Mouse (Mus musculus): ENCODE measurements around the gene Mgat4c. TPM values are rescaled to one million over a fixed set of nuclear protein-coding genes. Genes with fewer than 3 reads are reported as not detected.

The Mgat4c gene
- polyA plus RNA-seq, 1 experiment from 2014 or later, result 0.05 TPM

DNA sequence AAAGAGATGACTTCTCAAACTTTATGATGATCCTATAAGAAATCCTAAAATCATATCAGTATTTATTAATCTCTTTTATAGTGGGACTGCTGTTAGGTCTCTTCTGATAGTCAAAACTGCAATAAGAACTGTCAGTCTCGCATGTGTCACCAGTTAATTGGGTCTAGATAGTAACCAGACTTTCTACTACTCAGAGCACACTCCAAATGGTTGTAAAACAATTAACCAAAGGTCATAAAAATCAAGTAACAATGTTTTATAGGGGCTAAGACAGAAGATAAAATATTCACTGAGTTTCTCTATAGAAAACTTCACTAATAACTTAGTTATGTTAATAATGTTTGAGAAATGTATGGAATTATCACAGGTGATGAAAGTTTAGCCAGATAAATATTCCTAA, 208.6 kb downstream of the Mgat4c start:
- Histone ChIP-seq H3K27ac (no peak overlapping the region), H3K4me3 (no peak overlapping the region), H3K36me3 (no peaks in the 10 kb centered on the region), H3K27me3 (ENCODE audit: insufficient read depth, poor library complexity, severe bottlenecking) (no peaks in the 10 kb centered on the region), H3K9me3 (no peaks in the 10 kb centered on the region), H3K4me1 (no peaks in the 10 kb centered on the region)
- DNase-seq (ENCODE audit: low spot score), result no peak
- 60% methylated on average over 1 of the region's 1 CpGs for WGBS

DNA sequence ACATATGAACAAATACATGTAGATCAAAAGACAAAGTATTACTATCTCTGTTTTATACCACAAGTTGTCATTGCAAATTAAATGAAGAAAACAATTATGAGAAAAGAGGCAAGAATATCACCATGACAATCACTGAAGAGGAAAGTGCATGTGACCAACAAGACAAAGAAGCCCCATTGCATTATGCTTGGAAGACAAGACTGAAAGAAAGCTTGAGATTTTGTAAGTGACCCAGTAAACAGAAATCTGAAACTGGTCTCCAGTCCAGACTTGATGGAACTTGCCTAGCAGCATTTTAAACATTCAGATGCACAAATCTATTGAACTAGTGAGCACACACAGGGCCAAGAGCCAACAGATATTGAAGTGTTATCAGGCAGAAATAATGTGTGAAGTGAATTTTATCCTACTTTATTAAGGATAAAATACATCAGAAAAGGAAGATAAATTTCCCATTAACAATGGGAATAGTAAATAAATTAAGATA, 236.1 kb downstream of the Mgat4c start:
- no peak overlapping the region for H3K4me3 ChIP-seq
- H3K27ac ChIP-seq, result no peak overlapping the region
- no peaks in the 10 kb centered on the region for H3K36me3 ChIP-seq
- DNase-seq (ENCODE audit: low spot score), result no peak
- H3K4me1 ChIP-seq, result no peaks in the 10 kb centered on the region
- H3K9me3 ChIP-seq, result no peaks in the 10 kb centered on the region
- H3K27me3 ChIP-seq (ENCODE audit: insufficient read depth, poor library complexity, severe bottlenecking), result no peaks in the 10 kb centered on the region

DNA sequence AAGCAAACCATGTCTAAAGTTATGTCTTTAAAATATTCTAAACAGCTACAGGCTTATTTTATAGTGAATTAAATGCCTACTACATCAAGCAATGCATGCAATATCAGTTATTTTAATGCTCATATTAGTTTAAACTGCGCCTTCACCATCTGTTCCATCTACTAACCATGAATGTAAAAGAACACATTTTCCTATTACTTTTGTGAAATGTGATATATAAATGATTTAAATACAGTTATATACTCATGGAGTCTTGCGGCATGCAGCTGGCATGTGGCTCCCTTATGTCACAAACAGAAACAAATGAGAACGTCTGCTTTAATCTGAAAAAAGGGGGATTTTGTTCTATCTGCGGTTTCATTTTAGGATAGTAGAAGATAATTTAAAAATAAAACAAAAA, 316.3 kb downstream of the Mgat4c start:
- 88% methylated on average over 4 of the region's 4 CpGs for WGBS
- Histone ChIP-seq H3K36me3 (no peaks in the 10 kb centered on the region), H3K27me3 (ENCODE audit: insufficient read depth, poor library complexity, severe bottlenecking) (no peaks in the 10 kb centered on the region), H3K4me1 (no peaks in the 10 kb centered on the region), H3K9me3 (no peaks in the 10 kb centered on the region), H3K27ac (no peak overlapping the region), H3K4me3 (no peak overlapping the region)
- no peak for DNase-seq (ENCODE audit: low spot score)

DNA sequence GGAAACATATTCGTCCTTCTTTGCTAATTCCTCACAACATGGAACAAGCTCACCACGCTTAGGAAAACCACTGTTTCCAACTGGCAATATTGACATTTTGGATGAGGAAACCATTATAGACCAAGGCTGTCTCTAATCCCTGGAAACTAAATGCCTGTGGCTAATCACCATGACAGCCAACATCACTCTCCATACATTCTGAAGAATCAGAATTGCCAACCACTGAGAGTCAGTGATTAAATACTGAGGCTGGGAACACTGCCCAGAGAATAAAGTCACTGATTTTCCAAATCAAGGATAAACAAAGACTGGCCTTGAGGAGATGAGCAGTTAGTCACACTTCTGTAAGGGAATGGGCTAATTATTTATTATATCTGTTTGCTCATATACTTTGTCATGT, 361.2 kb downstream of the Mgat4c start:
- H3K4me3 ChIP-seq, result no peak overlapping the region
- no peaks in the 10 kb centered on the region for H3K36me3 ChIP-seq
- H3K27ac ChIP-seq, result no peak overlapping the region
- DNase-seq (ENCODE audit: low spot score), result no peak
- no peaks in the 10 kb centered on the region for H3K27me3 ChIP-seq (ENCODE audit: insufficient read depth, poor library complexity, severe bottlenecking)
- H3K4me1 ChIP-seq, result no peaks in the 10 kb centered on the region
- 84% methylated on average over 2 of the region's 2 CpGs for WGBS
- no peaks in the 10 kb centered on the region for H3K9me3 ChIP-seq

DNA sequence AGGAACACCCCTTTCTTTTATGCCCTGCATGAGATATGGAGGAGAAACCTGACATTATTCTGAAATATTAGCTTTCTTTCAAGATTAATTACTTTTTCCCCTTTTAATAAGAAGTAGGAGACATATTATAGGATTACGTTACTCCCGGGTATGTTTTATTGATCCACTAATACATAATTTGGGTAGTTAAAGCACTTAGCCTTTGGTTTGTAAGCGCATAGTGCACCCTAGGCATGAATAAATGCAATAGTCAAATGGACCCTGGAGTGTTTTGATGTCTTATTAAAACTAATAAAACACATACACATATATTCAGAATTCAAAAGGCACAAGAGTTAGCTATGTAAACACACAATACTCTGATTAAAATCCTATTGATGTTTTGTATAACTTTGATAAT, 374.9 kb downstream of the Mgat4c start:
- Histone ChIP-seq H3K36me3 (no peaks in the 10 kb centered on the region), H3K27ac (no peak overlapping the region), H3K27me3 (ENCODE audit: insufficient read depth, poor library complexity, severe bottlenecking) (no peaks in the 10 kb centered on the region), H3K4me3 (no peak overlapping the region), H3K9me3 (no peaks in the 10 kb centered on the region), H3K4me1 (no peaks in the 10 kb centered on the region)
- WGBS, result 88% methylated on average over 3 of the region's 3 CpGs
- no peak for DNase-seq (ENCODE audit: low spot score)

DNA sequence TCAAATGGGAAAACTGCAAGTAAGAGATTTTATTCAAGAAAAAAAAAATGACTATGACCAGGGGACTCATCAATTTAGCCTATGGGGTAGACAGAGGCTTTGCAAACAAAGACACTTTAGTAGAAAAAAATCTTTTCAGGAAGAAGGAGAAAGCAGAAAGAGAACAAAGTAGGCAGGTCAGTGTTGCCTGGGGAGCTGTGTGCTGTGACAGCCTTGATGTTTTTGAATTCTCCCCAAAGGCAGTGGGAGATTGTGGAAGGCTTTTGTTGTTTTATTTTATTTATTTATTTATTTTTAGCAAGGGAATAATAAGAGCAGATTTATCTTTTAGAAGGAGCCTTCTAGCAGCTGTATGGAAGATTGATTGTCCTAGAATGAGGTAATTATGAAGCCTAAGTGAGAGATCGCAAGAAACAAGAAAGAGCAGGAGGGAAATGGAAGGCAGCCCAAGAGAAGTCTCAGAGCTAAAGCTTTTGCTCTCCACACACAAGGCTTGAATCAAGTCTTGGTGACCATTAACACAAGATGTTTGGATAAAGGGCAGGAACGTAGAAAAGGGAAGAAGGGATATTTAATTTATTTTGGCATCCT, 375.8 kb downstream of the Mgat4c start:
- Histone ChIP-seq H3K36me3 (no peaks in the 10 kb centered on the region), H3K27ac (no peak overlapping the region), H3K4me3 (no peak overlapping the region), H3K9me3 (no peaks in the 10 kb centered on the region), H3K27me3 (ENCODE audit: insufficient read depth, poor library complexity, severe bottlenecking) (no peaks in the 10 kb centered on the region), H3K4me1 (no peaks in the 10 kb centered on the region)
- WGBS, result 57% methylated on average over 2 of the region's 2 CpGs
- no peak for DNase-seq (ENCODE audit: low spot score)

DNA sequence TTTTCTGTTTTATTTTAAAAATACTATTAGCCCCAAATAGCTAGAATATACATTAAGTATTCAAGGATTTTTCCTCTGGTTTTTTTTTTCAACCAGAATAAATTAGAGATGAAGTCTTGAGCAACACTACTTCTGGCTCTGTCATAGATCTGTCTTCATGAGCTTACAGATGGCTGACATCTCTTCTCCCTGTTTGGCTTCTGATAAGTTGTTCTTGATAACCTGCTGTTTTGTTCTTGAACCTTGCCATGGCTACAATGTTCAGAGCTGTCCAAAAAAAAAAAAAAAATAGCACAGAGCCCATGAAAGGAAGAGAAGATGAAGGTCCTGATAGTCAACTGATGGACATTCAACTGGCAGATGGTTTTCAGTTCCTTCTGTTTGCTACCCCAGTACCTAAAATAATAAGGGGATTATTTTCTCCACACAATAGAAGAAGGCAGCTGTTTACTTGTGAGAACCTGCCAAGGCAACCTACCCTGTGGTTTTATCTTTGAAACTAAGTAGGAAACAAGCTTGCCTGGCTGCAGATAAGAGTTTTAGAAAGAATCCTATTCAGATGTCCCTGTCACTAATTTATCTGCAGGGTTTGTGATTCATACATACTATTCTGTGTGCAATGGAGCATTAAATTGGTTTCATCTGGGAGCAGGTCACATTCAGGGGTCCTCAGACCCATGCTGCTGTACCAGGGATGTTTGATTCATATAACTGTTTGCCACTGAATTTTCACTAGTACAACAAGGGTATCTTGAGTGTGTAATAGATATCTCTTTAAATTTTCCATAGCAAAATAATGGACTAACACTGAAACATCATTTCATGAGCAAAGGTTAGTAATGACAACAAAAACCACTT, 393.5 kb downstream of the Mgat4c start:
- Histone ChIP-seq H3K27me3 (ENCODE audit: insufficient read depth, poor library complexity, severe bottlenecking) (no peaks in the 10 kb centered on the region), H3K9me3 (no peaks in the 10 kb centered on the region), H3K36me3 (no peaks in the 10 kb centered on the region), H3K27ac (no peak overlapping the region), H3K4me3 (no peak overlapping the region), H3K4me1 (no peaks in the 10 kb centered on the region)
- DNase-seq (ENCODE audit: low spot score), result no peak

DNA sequence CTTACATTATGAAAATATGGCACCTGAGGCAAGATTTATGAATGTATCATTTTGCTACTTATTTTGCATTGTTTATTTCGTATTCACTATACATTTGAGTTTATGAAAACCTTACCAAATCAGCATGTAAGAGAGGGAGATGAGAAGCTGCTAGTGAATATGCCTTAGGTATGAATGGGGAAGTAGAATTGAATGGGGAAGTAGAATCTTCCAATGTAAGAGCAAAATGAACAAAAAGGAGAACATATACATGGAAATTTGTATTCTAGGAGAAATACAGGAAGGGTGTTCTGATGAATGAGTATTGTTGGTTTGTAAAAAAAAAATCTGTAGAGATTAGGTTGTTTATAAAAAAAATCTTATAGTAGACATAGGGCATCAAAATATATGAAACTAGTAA, 441.9 kb downstream of the Mgat4c start:
- Histone ChIP-seq H3K36me3 (no peaks in the 10 kb centered on the region), H3K27me3 (ENCODE audit: insufficient read depth, poor library complexity, severe bottlenecking) (no peaks in the 10 kb centered on the region), H3K9me3 (no peaks in the 10 kb centered on the region), H3K4me3 (no peak overlapping the region), H3K4me1 (no peaks in the 10 kb centered on the region), H3K27ac (no peak overlapping the region)
- WGBS, result 59% methylated on average over 1 of the region's 1 CpGs
- no peak for DNase-seq (ENCODE audit: low spot score)

DNA sequence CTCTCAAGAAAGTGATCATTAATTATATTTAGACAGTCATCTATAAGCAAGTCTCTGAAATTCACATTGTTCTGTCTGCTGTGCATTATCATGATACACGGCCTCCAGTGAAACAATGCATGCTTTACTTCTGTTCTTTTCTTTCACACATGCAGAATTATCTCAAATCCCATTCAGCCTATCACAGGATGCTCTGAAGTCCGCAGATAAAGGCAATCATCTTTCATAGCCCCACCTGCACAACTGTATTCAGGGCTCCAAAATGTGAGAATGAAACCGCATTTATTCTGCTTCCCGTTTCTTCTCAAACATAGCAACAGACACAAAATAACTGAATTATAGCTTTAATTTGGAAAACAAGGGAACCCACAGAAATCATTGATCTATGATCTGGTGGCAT, 446.1 kb downstream of the Mgat4c start:
- 71% methylated on average over 4 of the region's 4 CpGs for WGBS
- H3K4me3 ChIP-seq, result no peak overlapping the region
- H3K27me3 ChIP-seq (ENCODE audit: insufficient read depth, poor library complexity, severe bottlenecking), result no peaks in the 10 kb centered on the region
- no peaks in the 10 kb centered on the region for H3K4me1 ChIP-seq
- no peak for DNase-seq (ENCODE audit: low spot score)
- H3K9me3 ChIP-seq, result no peaks in the 10 kb centered on the region
- H3K36me3 ChIP-seq, result no peaks in the 10 kb centered on the region
- no peak overlapping the region for H3K27ac ChIP-seq

DNA sequence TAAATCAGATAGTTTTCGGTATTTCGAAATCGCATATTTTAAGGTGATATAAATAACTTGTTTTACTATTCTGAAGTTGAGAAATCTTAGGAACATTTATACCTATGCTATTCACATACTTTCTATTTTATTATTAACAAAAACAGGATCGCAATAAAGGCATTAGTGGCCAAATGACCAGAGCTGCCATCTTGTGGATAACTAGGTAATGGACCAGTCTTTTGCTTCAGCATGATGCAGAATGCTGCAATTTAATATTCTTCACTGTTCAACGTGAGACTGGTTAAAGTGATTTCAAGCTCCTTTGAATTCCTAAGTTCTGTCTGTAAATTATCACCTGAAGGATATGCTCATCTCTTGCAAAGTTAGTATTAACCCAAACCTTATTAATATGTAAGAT, 473.6 kb downstream of the Mgat4c start:
- 80% methylated on average over 5 of the region's 5 CpGs for WGBS
- H3K27me3 ChIP-seq (ENCODE audit: insufficient read depth, poor library complexity, severe bottlenecking), result no peaks in the 10 kb centered on the region
- DNase-seq (ENCODE audit: low spot score), result no peak
- H3K9me3 ChIP-seq, result no peaks in the 10 kb centered on the region
- no peak overlapping the region for H3K4me3 ChIP-seq
- H3K4me1 ChIP-seq, result no peaks in the 10 kb centered on the region
- H3K36me3 ChIP-seq, result no peaks in the 10 kb centered on the region
- no peak overlapping the region for H3K27ac ChIP-seq

DNA sequence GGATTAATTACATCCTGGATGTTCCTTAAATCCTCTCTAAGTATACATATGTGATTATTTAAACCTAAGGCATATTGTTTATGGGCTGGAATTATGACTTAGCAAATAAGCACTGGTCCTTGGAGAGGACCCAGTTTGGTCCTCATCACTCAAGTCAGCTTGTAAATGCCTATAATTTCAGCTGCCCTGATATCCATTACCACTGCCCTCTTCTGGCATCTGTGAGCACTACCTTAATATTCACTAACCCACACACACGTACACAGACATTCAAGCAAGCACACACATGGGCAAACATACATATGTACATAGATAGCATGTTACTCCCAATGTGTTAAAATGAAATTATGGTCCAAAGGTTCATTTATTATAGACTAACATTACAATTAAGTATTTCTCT, 474.6 kb downstream of the Mgat4c start:
- 37% methylated on average over 1 of the region's 1 CpGs for WGBS
- no peaks in the 10 kb centered on the region for H3K4me1 ChIP-seq

DNA sequence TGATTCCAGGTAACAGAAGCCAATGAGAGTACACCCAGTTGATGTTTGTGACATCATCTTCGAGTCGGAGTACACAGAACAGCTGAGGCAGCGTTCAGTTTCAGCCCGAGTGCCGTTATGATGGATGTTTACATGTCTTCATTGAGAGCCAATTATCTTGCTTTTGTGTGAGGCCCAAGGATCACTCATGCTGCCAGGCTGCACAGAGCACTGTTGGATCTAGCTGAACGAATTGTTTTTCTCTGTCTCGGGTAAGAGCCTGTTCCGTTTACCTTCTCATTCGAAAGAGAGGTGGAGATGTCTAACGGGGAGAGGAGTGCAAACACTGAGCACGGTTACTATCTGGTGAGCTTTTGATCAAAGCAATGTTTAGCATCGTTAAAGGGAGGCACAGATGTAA, 477.5 kb downstream of the Mgat4c start:
- Histone ChIP-seq H3K27me3 (ENCODE audit: insufficient read depth, poor library complexity, severe bottlenecking) (no peaks in the 10 kb centered on the region), H3K4me1 (no peaks in the 10 kb centered on the region), H3K27ac (no peak overlapping the region), H3K4me3 (no peak overlapping the region; the same call in 1 of the 2 replicates), H3K36me3 (no peaks in the 10 kb centered on the region), H3K9me3 (no peaks in the 10 kb centered on the region)
- no peak for DNase-seq (ENCODE audit: low spot score)
- WGBS, result 45% methylated on average over 12 of the region's 12 CpGs

More for the DNA sequence above, 474.6 kb downstream of the Mgat4c start:
- Histone ChIP-seq H3K4me3 (no peak overlapping the region), H3K9me3 (no peaks in the 10 kb centered on the region), H3K27ac (no peak overlapping the region), H3K27me3 (ENCODE audit: insufficient read depth, poor library complexity, severe bottlenecking) (no peaks in the 10 kb centered on the region), H3K36me3 (no peaks in the 10 kb centered on the region)
- DNase-seq (ENCODE audit: low spot score), result no peak

DNA sequence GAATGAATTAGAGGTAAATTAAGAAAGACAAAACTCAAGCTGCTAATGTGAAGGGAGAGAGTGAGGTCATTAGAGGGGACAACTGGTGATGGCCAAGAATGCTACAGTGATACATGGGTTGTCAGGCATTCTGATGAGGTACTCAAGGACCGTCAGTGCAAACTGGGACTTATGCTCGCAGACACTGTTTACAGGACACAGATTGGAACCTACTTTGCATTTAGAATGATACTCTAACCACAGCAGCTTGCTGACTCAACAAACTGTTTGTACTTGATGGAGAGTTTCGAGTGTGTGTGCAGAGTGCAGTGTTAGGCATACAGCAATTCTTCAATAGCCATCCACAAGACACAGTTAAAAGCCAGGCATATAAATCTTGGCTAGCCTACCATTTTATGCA, 503.4 kb downstream of the Mgat4c start:
- no peaks in the 10 kb centered on the region for H3K9me3 ChIP-seq
- no peak overlapping the region for H3K4me3 ChIP-seq
- no peaks in the 10 kb centered on the region for H3K4me1 ChIP-seq
- no peaks in the 10 kb centered on the region for H3K27me3 ChIP-seq (ENCODE audit: insufficient read depth, poor library complexity, severe bottlenecking)
- H3K36me3 ChIP-seq, result no peaks in the 10 kb centered on the region
- 74% methylated on average over 3 of the region's 3 CpGs for WGBS
- DNase-seq (ENCODE audit: low spot score), result no peak
- no peak overlapping the region for H3K27ac ChIP-seq

All from heart, embryonic 10.5 days (tissue).